Mouse (Mus musculus): ENCODE measurements around the gene Ifi211. TPM values are rescaled to one million over a fixed set of nuclear protein-coding genes. Genes with fewer than 3 reads are reported as not detected.
"Not testable (repeated sequence)": the region's sequence is repeated elsewhere in the genome, so short reads cannot be mapped to it uniquely, and the experiment has no call there.

The Ifi211 gene
- polyA plus RNA-seq, 1 experiment from 2014 or later: 0.50 TPM

- not testable (repeated sequence) for H3K27me3 ChIP-seq (ENCODE audit: control insufficient read depth, insufficient read depth, low read length); H3K4me2 ChIP-seq (ENCODE audit: low read depth); H3K4me3 ChIP-seq (ENCODE audit: low read depth, low read length); H3K4me1 ChIP-seq (ENCODE audit: control insufficient read depth, insufficient read depth, low read length); DNase-seq (ENCODE audit: low spot score); H3K36me3 ChIP-seq (ENCODE audit: control insufficient read depth, insufficient read depth, low read length); H3K27ac ChIP-seq (ENCODE audit: low read depth, low read length); ATAC-seq (ENCODE audit: insufficient read depth, low FRiP score, low TSS enrichment); H3K9ac ChIP-seq (ENCODE audit: low read length); H3K9me3 ChIP-seq (ENCODE audit: control insufficient read depth, low read length)
- 76% methylated on average over 3 of the region's 3 CpGs for WGBS
These were observed 29.3 kb upstream of the Ifi211 start, which contains the start of the genes Mndal and Ifi203 for GRCm38 (mm10) chr1:173941924-173942779. TSS of gene Mndal (minus strand) at chr1:173942491. TSS of gene Ifi203 (minus strand) at chr1:173942672.

- not testable (repeated sequence) for DNase-seq (ENCODE audit: low spot score)
- 88% methylated on average over 2 of the region's 2 CpGs for WGBS
These were observed 28.7 kb upstream of the Ifi211 start for GRCm38 (mm10) chr1:173941522-173941921.

GRCm38 (mm10) chr1:173919279-173919678 is 6.4 kb upstream of the Ifi211 start:
- not testable (repeated sequence) for H3K27me3 ChIP-seq (ENCODE audit: control insufficient read depth, insufficient read depth, low read length); H3K36me3 ChIP-seq (ENCODE audit: control insufficient read depth, insufficient read depth, low read length); H3K27ac ChIP-seq (ENCODE audit: low read depth, low read length); ATAC-seq (ENCODE audit: insufficient read depth, low FRiP score, low TSS enrichment); H3K4me3 ChIP-seq (ENCODE audit: low read depth, low read length); H3K9me3 ChIP-seq (ENCODE audit: control insufficient read depth, low read length); H3K4me1 ChIP-seq (ENCODE audit: control insufficient read depth, insufficient read depth, low read length); DNase-seq (ENCODE audit: low spot score); H3K9ac ChIP-seq (ENCODE audit: low read length); H3K4me2 ChIP-seq (ENCODE audit: low read depth)
- 72% methylated on average over 2 of the region's 3 CpGs for WGBS

More at GRCm38 (mm10) chr1:173941522-173941921, 28.7 kb upstream of the Ifi211 start:
- H3K36me3 ChIP-seq (ENCODE audit: control insufficient read depth, insufficient read depth, low read length); H3K4me3 ChIP-seq (ENCODE audit: low read depth, low read length); H3K27me3 ChIP-seq (ENCODE audit: control insufficient read depth, insufficient read depth, low read length); ATAC-seq (ENCODE audit: insufficient read depth, low FRiP score, low TSS enrichment); H3K27ac ChIP-seq (ENCODE audit: low read depth, low read length); H3K4me2 ChIP-seq (ENCODE audit: low read depth); H3K4me1 ChIP-seq (ENCODE audit: control insufficient read depth, insufficient read depth, low read length); H3K9me3 ChIP-seq (ENCODE audit: control insufficient read depth, low read length); H3K9ac ChIP-seq (ENCODE audit: low read length): not testable (repeated sequence)

- H3K36me3 ChIP-seq (ENCODE audit: control insufficient read depth, insufficient read depth, low read length): no peaks in the 10 kb centered on the region
- no peak for DNase-seq (ENCODE audit: low spot score)
- H3K9ac ChIP-seq (ENCODE audit: low read length): no peak overlapping the region
- no peaks in the 10 kb centered on the region for H3K4me1 ChIP-seq (ENCODE audit: control insufficient read depth, insufficient read depth, low read length)
- H3K27me3 ChIP-seq (ENCODE audit: control insufficient read depth, insufficient read depth, low read length): no peaks in the 10 kb centered on the region
- no peak overlapping the region for H3K27ac ChIP-seq (ENCODE audit: low read depth, low read length)
- no peak for ATAC-seq (ENCODE audit: insufficient read depth, low FRiP score, low TSS enrichment)
- H3K9me3 ChIP-seq (ENCODE audit: control insufficient read depth, low read length): no peaks in the 10 kb centered on the region
- H3K4me2 ChIP-seq (ENCODE audit: low read depth): no peak overlapping the region
- 88% methylated on average over 2 of the region's 2 CpGs for WGBS
- no peak overlapping the region for H3K4me3 ChIP-seq (ENCODE audit: low read depth, low read length)
These were observed 1.7 kb upstream of the Ifi211 start for GRCm38 (mm10) chr1:173914559-173914958.

- H3K27me3 ChIP-seq (ENCODE audit: control insufficient read depth, insufficient read depth, low read length); DNase-seq (ENCODE audit: low spot score); H3K36me3 ChIP-seq (ENCODE audit: control insufficient read depth, insufficient read depth, low read length); H3K27ac ChIP-seq (ENCODE audit: low read depth, low read length); H3K4me3 ChIP-seq (ENCODE audit: low read depth, low read length); ATAC-seq (ENCODE audit: insufficient read depth, low FRiP score, low TSS enrichment); H3K4me1 ChIP-seq (ENCODE audit: control insufficient read depth, insufficient read depth, low read length); H3K9ac ChIP-seq (ENCODE audit: low read length); H3K9me3 ChIP-seq (ENCODE audit: control insufficient read depth, low read length); H3K4me2 ChIP-seq (ENCODE audit: low read depth): not testable (repeated sequence)
These were observed 478 bp upstream of the Ifi211 start for GRCm38 (mm10) chr1:173913256-173913791.

GRCm38 (mm10) chr1:173911808-173912464 is 910 bp downstream of the Ifi211 start:
- Histone ChIP-seq H3K9me3 (ENCODE audit: control insufficient read depth, low read length) (no peaks in the 10 kb centered on the region), H3K4me3 (ENCODE audit: low read depth, low read length) (no peak overlapping the region), H3K36me3 (ENCODE audit: control insufficient read depth, insufficient read depth, low read length) (no peaks in the 10 kb centered on the region), H3K27ac (ENCODE audit: low read depth, low read length) (no peak overlapping the region), H3K27me3 (ENCODE audit: control insufficient read depth, insufficient read depth, low read length) (no peaks in the 10 kb centered on the region), H3K9ac (ENCODE audit: low read length) (no peak overlapping the region), H3K4me1 (ENCODE audit: control insufficient read depth, insufficient read depth, low read length) (no peaks in the 10 kb centered on the region), H3K4me2 (ENCODE audit: low read depth) (no peak overlapping the region)
- ATAC-seq (ENCODE audit: insufficient read depth, low FRiP score, low TSS enrichment) (no peak), DNase-seq (ENCODE audit: low spot score) (no peak)
- 91% methylated on average over 2 of the region's 2 CpGs for WGBS

- not testable (repeated sequence) for ATAC-seq (ENCODE audit: insufficient read depth, low FRiP score, low TSS enrichment); H3K36me3 ChIP-seq (ENCODE audit: control insufficient read depth, insufficient read depth, low read length); H3K27ac ChIP-seq (ENCODE audit: low read depth, low read length); H3K27me3 ChIP-seq (ENCODE audit: control insufficient read depth, insufficient read depth, low read length); H3K4me2 ChIP-seq (ENCODE audit: low read depth); H3K4me1 ChIP-seq (ENCODE audit: control insufficient read depth, insufficient read depth, low read length); H3K9me3 ChIP-seq (ENCODE audit: control insufficient read depth, low read length); H3K4me3 ChIP-seq (ENCODE audit: low read depth, low read length); DNase-seq (ENCODE audit: low spot score); H3K9ac ChIP-seq (ENCODE audit: low read length)
These were observed 4.5 kb downstream of the Ifi211 start for GRCm38 (mm10) chr1:173908390-173908789.

GRCm38 (mm10) chr1:173905885-173906284 is 7.0 kb downstream of the Ifi211 start:
- WGBS: 70% methylated on average over 3 of the region's 4 CpGs
- not testable (repeated sequence) for H3K4me1 ChIP-seq (ENCODE audit: control insufficient read depth, insufficient read depth, low read length); H3K9ac ChIP-seq (ENCODE audit: low read length); H3K4me2 ChIP-seq (ENCODE audit: low read depth); H3K36me3 ChIP-seq (ENCODE audit: control insufficient read depth, insufficient read depth, low read length); H3K27me3 ChIP-seq (ENCODE audit: control insufficient read depth, insufficient read depth, low read length); DNase-seq (ENCODE audit: low spot score); H3K9me3 ChIP-seq (ENCODE audit: control insufficient read depth, low read length); ATAC-seq (ENCODE audit: insufficient read depth, low FRiP score, low TSS enrichment); H3K4me3 ChIP-seq (ENCODE audit: low read depth, low read length); H3K27ac ChIP-seq (ENCODE audit: low read depth, low read length)
